Mouse (Mus musculus) heart, postnatal 0 days (tissue): ENCODE measurements around the gene Nfic.

ENCODE experiments used
- CTCF ChIP-seq: IDR thresholded peaks from 2 replicates; pipeline ENCODE4 v1.5.1; 2016; ENCODE audit warnings: antibody characterized with exemption, control low read depth, low read depth
- EP300 ChIP-seq: IDR thresholded peaks from 2 replicates; pipeline ENCODE4 v1.6.1; 2016; ENCODE audit warnings: antibody characterized with exemption, low read depth

- TF ChIP-seq CTCF: no peak
- TF ChIP-seq EP300: no peak
Observed at GRCm38 (mm10) chr10:81349961-81350350, 105.5 kb downstream of the Nfic start.
